Mouse (Mus musculus) gastrocnemius, adult 2 months (tissue): ENCODE data around the gene Cd209g. TPM values are rescaled to one million over a fixed set of nuclear protein-coding genes. Genes with fewer than 3 reads are reported as not detected.

ENCODE experiments used
- DNase-seq: peaks from one replicate; pipeline ENCODE4 v3.0.0; 2022
- H3K27ac ChIP-seq: fragments of 200-600 bp; 2 replicates; pipeline ENCODE4 v1.8.1; 2022; ENCODE audit warnings: mild to moderate bottlenecking
- H3K4me3 ChIP-seq: fragments of 200-600 bp; 2 replicates; pipeline ENCODE4 v1.8.1; 2022; ENCODE audit warnings: mild to moderate bottlenecking, moderate library complexity
- CTCF ChIP-seq: fragments of 200-600 bp; IDR thresholded peaks from 2 replicates; pipeline ENCODE4 v1.8.1; 2022; ENCODE audit warnings: antibody characterized with exemption, mild to moderate bottlenecking, moderate library complexity
- intact Hi-C: fragments of 180-260 bp; cut with DNase I; formaldehyde crosslinking; loops from one replicate; pipeline ENCODE4 v1.15.1; 2025
- total RNA-seq, 2 experiments: library from RNA; stranded (reverse); gene quantifications; 2 replicates each; pipeline ENCODE4 v1.2.3; 2021

Cd209g gene
- total RNA-seq, 2 experiments from 2014 or later, result 0.31 TPM; not detected in 1

- DNase-seq, result no peak
- no peak for TF ChIP-seq CTCF
- H3K27ac ChIP-seq, result peak overlapping the region; percentile 88
- intact Hi-C loops, result loop anchor here (5.0 to 10.0 kb wide), 2 partner anchors 448 to 510 kb away; partner anchors contain the start of gene Zfp958
- H3K4me3 ChIP-seq, result peak overlapping the region; percentile 93
These were observed 33.1 kb downstream of the Cd209g start for GRCm38 (mm10) chr8:4166881-4167525.

DNA sequence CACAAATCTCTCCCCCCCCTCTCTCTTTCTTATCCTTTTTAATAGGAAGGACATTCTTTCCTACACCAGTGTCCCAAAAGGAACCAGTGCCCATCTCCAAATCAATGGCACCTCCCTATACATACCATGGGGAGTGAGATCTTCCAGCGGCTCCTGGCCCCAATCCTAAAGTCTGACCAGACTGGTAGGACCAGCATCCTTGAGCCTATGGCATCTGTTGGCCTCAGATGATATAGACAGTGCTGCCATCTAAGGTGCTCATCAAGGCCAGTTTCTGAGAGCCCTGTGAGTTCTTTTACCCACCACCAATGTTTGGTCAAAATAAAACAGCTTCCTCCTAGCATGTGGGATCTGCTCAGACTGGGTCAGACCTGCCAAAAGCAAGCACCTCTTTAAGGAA lies 34.0 kb downstream of the Cd209g start:
- no peak overlapping the region for H3K27ac ChIP-seq
- intact Hi-C loops, result loop anchor here (5.0 to 10.0 kb wide), 2 partner anchors 447 to 509 kb away; partner anchors contain the start of gene Zfp958
- TF ChIP-seq CTCF, result no peak
- H3K4me3 ChIP-seq, result no peak overlapping the region
- DNase-seq, result no peak

- DNase-seq, result no peak
- intact Hi-C loops, result no loop called here
- Histone ChIP-seq H3K27ac (no peak overlapping the region), H3K4me3 (no peak overlapping the region)
- no peak for TF ChIP-seq CTCF
These were observed 38.6 kb downstream of the Cd209g start for GRCm38 (mm10) chr8:4172486-4172885.

DNA sequence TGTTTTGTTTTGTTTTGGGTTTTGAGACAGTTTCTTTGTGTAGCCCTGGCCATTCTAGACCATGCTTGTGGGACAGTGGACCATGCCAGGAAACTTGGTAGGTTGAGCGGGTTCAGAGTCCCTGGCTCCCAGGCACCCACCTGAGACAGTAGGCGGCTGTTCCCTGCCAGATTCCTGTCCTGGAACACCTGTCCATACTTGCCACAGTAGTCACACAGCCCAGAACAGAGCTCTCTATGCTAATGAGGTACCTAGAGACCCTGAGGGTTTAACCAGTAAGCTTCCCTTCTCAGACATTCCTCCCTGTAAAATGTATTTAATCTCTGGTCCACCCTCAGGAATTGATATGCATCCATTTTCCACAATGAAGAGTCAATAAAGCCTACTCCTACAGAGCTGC lies 40.1 kb downstream of the Cd209g start:
- DNase-seq, result no peak
- no peak for TF ChIP-seq CTCF
- H3K4me3 ChIP-seq, result no peak overlapping the region
- intact Hi-C loops, result no loop called here
- H3K27ac ChIP-seq, result no peak overlapping the region

- intact Hi-C loops, result no loop called here
- Histone ChIP-seq H3K4me3 (no peak overlapping the region), H3K27ac (no peak overlapping the region)
- no peak for TF ChIP-seq CTCF
- DNase-seq, result no peak
These were observed 49.5 kb downstream of the Cd209g start for GRCm38 (mm10) chr8:4183409-4183808.

DNA sequence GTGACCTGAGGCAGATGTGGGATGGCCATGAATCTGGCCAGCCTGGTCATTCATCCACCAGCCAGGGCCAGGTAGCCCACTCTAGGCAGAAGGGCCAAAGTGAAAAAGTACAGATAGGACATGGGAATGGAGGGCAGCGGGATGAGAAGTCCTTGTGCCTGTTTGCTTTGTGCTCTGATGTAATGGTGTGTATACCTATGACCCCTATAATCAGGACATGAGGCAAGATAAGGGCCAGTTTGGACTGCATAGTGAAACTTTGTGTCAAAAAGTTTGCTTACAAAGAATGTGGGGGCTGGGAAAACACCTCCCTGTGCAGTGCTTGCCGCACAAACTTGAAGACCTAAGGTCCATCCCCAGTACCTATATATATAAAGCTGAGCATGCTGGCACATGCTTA lies 52.3 kb downstream of the Cd209g start:
- no peak for DNase-seq
- H3K4me3 ChIP-seq, result no peak overlapping the region
- no peak overlapping the region for H3K27ac ChIP-seq
- TF ChIP-seq CTCF, result no peak
- intact Hi-C loops, result no loop called here

Other genes with a start within 250 kb of the Cd209g start
- 1 to 10 TPM in 1 of 2 experiments, under 1 TPM in 1; 0.64 to 1.4 TPM for gene Cd209b, start 207.3 kb upstream of the Cd209g start, total RNA-seq
- under 1 TPM in 1 of 2 experiments, not detected in 1; 0.66 TPM for gene Cd209c, start 179.4 kb upstream of the Cd209g start, total RNA-seq
- gene Cd209f, start 28.3 kb upstream of the Cd209g start, total RNA-seq, result 1 to 10 TPM in 1 of 2 experiments, under 1 TPM in 1; 0.51 to 1.2 TPM
- gene Evi5l, start 32.5 kb downstream of the Cd209g start, total RNA-seq, result 10 to 100 TPM; 13.5 to 16.9 TPM
- gene Prr36, start 83.4 kb downstream of the Cd209g start, total RNA-seq, result not detected
- gene Lrrc8e, start 92.7 kb downstream of the Cd209g start, total RNA-seq, result not detected
- gene Map2k7, start 104.6 kb downstream of the Cd209g start, total RNA-seq, result 10 to 100 TPM; 86.2 to 96.6 TPM
- gene Gm49320, start 104.8 kb downstream of the Cd209g start, total RNA-seq, result not detected
- gene Tgfbr3l, start 114.1 kb downstream of the Cd209g start, total RNA-seq, result 1 to 10 TPM; 1.9 to 3.3 TPM
- gene Snapc2, start 119.0 kb downstream of the Cd209g start, total RNA-seq, result 10 to 100 TPM in 1 of 2 experiments, 1 to 10 TPM in 1; 9.8 to 13.0 TPM
- gene Ctxn1, start 125.2 kb downstream of the Cd209g start, total RNA-seq, result under 1 TPM; 0.41 to 0.45 TPM
- gene Timm44, start 141.8 kb downstream of the Cd209g start, total RNA-seq, result 10 to 100 TPM; 61.8 to 76.6 TPM
- gene Ccl25, start 191.1 kb downstream of the Cd209g start, total RNA-seq, result 10 to 100 TPM in 1 of 2 experiments, 1 to 10 TPM in 1; 8.2 to 14.6 TPM
- gene Elavl1, start 191.3 kb downstream of the Cd209g start, total RNA-seq, result 10 to 100 TPM; 46.4 to 49.8 TPM